Mouse (Mus musculus) stomach, postnatal 0 days (tissue): ENCODE results near the gene Prelid1. TPM values are rescaled to one million over a fixed set of nuclear protein-coding genes. Genes with fewer than 3 reads are reported as not detected.

Experiments used
- ATAC-seq: fragments of 200-750 bp; cut with Nextera tagmentation; 2 replicates; pipeline ENCODE4 v1.8.0; 2017; ENCODE audit not compliant: low FRiP score, low TSS enrichment
- DNase-seq: peaks from one replicate; pipeline ENCODE4 v3.0.0-alpha.2; 2016; ENCODE audit warnings: low spot score
- H3K27ac ChIP-seq: fragments of 300-500 bp; sonication (generic); replicated peaks from 2 replicates; pipeline ENCODE4 v1.5.1; 2014; ENCODE audit warnings: mild to moderate bottlenecking, control low read depth
- H3K27me3 ChIP-seq: fragments of 300-500 bp; sonication (generic); 2 replicates; pipeline ENCODE4 v1.6.1; 2014; ENCODE audit warnings: low read length; ENCODE audit not compliant: control insufficient read depth, insufficient read depth
- H3K36me3 ChIP-seq: fragments of 300-500 bp; sonication (generic); 2 replicates; pipeline ENCODE4 v1.6.1; 2014; ENCODE audit warnings: low read length, mixed read lengths; ENCODE audit not compliant: control insufficient read depth, insufficient read depth
- H3K4me1 ChIP-seq: fragments of 300-500 bp; sonication (generic); replicated peaks from 2 replicates; pipeline ENCODE4 v1.6.1; 2014; ENCODE audit warnings: antibody characterized with exemption; ENCODE audit not compliant: control insufficient read depth, insufficient read depth
- H3K4me2 ChIP-seq: fragments of 300-500 bp; sonication (generic); replicated peaks from 2 replicates; pipeline ENCODE4 v1.6.1; 2014; ENCODE audit warnings: low read depth, mild to moderate bottlenecking, control low read depth, moderate library complexity
- H3K4me3 ChIP-seq: fragments of 300-500 bp; sonication (generic); 2 replicates; pipeline ENCODE4 v1.5.1; 2014; ENCODE audit warnings: low read depth, low read length, control low read depth
- H3K9ac ChIP-seq: fragments of 300-500 bp; sonication (generic); 2 replicates; pipeline ENCODE4 v1.6.1; 2014; ENCODE audit warnings: mild to moderate bottlenecking, low read length, control low read depth, mixed read lengths
- H3K9me3 ChIP-seq: fragments of 300-500 bp; sonication (generic); 2 replicates; pipeline ENCODE4 v1.6.1; 2016; ENCODE audit warnings: low read length; ENCODE audit not compliant: control insufficient read depth
- CTCF ChIP-seq: IDR thresholded peaks from 2 replicates; pipeline ENCODE4 v1.5.1; 2016; ENCODE audit warnings: antibody characterized with exemption, low read depth, mild to moderate bottlenecking, moderate library complexity
- EP300 ChIP-seq: optimal IDR thresholded peaks from 2 replicates; pipeline ENCODE3; 2016; ENCODE audit warnings: antibody characterized with exemption
- WGBS: fragments of 180-500 bp; shearing (Covaris S2); extraction: QIAGEN DNeasy Blood & Tissue Kit; methylation state at CpG from one replicate; pipeline ENCODE4 v1.1.7; 2014; 5-methylcytosine and 5-hydroxymethylcytosine counted together
- polyA plus RNA-seq: library from polyadenylated mRNA; unstranded; fragments of >200 nt; fragmentation: Nextera tagmentation; extraction: Ambion mirVana; gene quantifications from 2 replicates; pipeline ENCODE4 v1.2.1, GENCODE M21; 2015

Gene Prelid1
- polyA plus RNA-seq, 1 experiment from 2014 or later = 354 TPM

- Histone ChIP-seq H3K36me3 (no peaks in the 10 kb centered on the region), H3K4me1 (no peaks in the 10 kb centered on the region), H3K27me3 (no peaks in the 10 kb centered on the region), H3K4me3 (no peak overlapping the region), H3K9ac (no peak overlapping the region), H3K27ac (no peak overlapping the region), H3K9me3 (no peaks in the 10 kb centered on the region), H3K4me2 (0 out of 2 replicates have a peak overlapping the region, but pooled peaks have one; percentile 5)
- DNase-seq = no peak
- TF ChIP-seq CTCF (no peak), EP300 (no peak)
- ATAC-seq = no peak
- WGBS = 56% methylated on average over 3 of the region's 3 CpGs
Observed at GRCm38 (mm10) chr13:55370234-55370633, 49.9 kb downstream of the Prelid1 start.

- no peak overlapping the region for H3K9ac ChIP-seq
- H3K9me3 ChIP-seq = no peaks in the 10 kb centered on the region
- no peaks in the 10 kb centered on the region for H3K27me3 ChIP-seq
- DNase-seq (no peak), ATAC-seq (no peak)
- 60% methylated on average over 8 of the region's 8 CpGs for WGBS
- H3K4me3 ChIP-seq = no peak overlapping the region
- H3K4me1 ChIP-seq = no peaks in the 10 kb centered on the region
- TF ChIP-seq EP300 (no peak), CTCF (no peak)
- H3K36me3 ChIP-seq = no peaks in the 10 kb centered on the region
- H3K4me2 ChIP-seq = no peak overlapping the region
- no peak overlapping the region for H3K27ac ChIP-seq
Observed at GRCm38 (mm10) chr13:55371007-55371681, 50.8 kb downstream of the Prelid1 start.

- Histone ChIP-seq H3K27me3 (no peaks in the 10 kb centered on the region), H3K27ac (no peak overlapping the region), H3K9ac (no peak overlapping the region), H3K4me3 (no peak overlapping the region), H3K4me1 (no peaks in the 10 kb centered on the region), H3K4me2 (no peak overlapping the region), H3K9me3 (no peaks in the 10 kb centered on the region), H3K36me3 (no peaks in the 10 kb centered on the region)
- ATAC-seq = no peak
- no peak for TF ChIP-seq CTCF
- no peak for TF ChIP-seq EP300
- WGBS = 60% methylated on average over 4 of the region's 5 CpGs
- DNase-seq = no peak
Observed at GRCm38 (mm10) chr13:55371740-55372139, 51.4 kb downstream of the Prelid1 start.

- no peaks in the 10 kb centered on the region; the same call in 1 of the 2 replicates for H3K4me1 ChIP-seq
- no peaks in the 10 kb centered on the region for H3K27me3 ChIP-seq
- TF ChIP-seq EP300 (no peak), CTCF (no peak)
- no peak overlapping the region for H3K27ac ChIP-seq
- DNase-seq (no peak), ATAC-seq (no peak)
- no peaks in the 10 kb centered on the region for H3K9me3 ChIP-seq
- 53% methylated on average over 6 of the region's 6 CpGs for WGBS
- no peak overlapping the region for H3K4me2 ChIP-seq
- H3K4me3 ChIP-seq = no peak overlapping the region
- no peak overlapping the region for H3K9ac ChIP-seq
- H3K36me3 ChIP-seq = no peaks in the 10 kb centered on the region
Observed at GRCm38 (mm10) chr13:55374206-55374924, 54.1 kb downstream of the Prelid1 start.

Other genes with a start within 250 kb of the Prelid1 start
- gene Uimc1, start 220.2 kb upstream of the Prelid1 start, polyA plus RNA-seq = 16.7 and 17.0 TPM in 2 replicates
- 5.0 and 6.4 TPM in 2 replicates for gene Zfp346, start 215.2 kb upstream of the Prelid1 start, polyA plus RNA-seq
- gene Gm17617, start 187.0 kb upstream of the Prelid1 start, polyA plus RNA-seq = not detected in 2 replicates
- 1.4 and 1.6 TPM in 2 replicates for gene Fgfr4, start 167.9 kb upstream of the Prelid1 start, polyA plus RNA-seq
- 33.7 and 35.0 TPM in 2 replicates for gene Nsd1, start 110.7 kb upstream of the Prelid1 start, polyA plus RNA-seq
- 79.7 and 85.3 TPM in 2 replicates for gene Rab24, start 1.4 kb downstream of the Prelid1 start, polyA plus RNA-seq
- 9.7 and 12.4 TPM in 2 replicates for gene Mxd3, start 9.3 kb downstream of the Prelid1 start, polyA plus RNA-seq
- gene Lman2, start 42.3 kb downstream of the Prelid1 start, polyA plus RNA-seq = 73.7 and 76.5 TPM in 2 replicates
- 0.51 and 0.73 TPM in 2 replicates for gene Rgs14, start 49.2 kb downstream of the Prelid1 start, polyA plus RNA-seq
- gene Slc34a1, start 77.7 kb downstream of the Prelid1 start, polyA plus RNA-seq = not detected in 2 replicates
- not detected in 2 replicates for gene Pfn3, start 94.7 kb downstream of the Prelid1 start, polyA plus RNA-seq
- gene F12, start 106.3 kb downstream of the Prelid1 start, polyA plus RNA-seq = 0.41 and 0.68 TPM in 2 replicates
- gene Grk6, start 124.6 kb downstream of the Prelid1 start, polyA plus RNA-seq = 17.7 and 19.0 TPM in 2 replicates
- 0.13 and 0.28 TPM in 2 replicates for gene Prr7, start 143.8 kb downstream of the Prelid1 start, polyA plus RNA-seq
- gene Dbn1, start 167.6 kb downstream of the Prelid1 start, polyA plus RNA-seq = 39.3 and 40.4 TPM in 2 replicates
- 174 and 193 TPM in 2 replicates for gene Pdlim7, start 193.2 kb downstream of the Prelid1 start, polyA plus RNA-seq
- 1.0 and 1.3 TPM in 2 replicates for gene Dok3, start 208.8 kb downstream of the Prelid1 start, polyA plus RNA-seq
- gene Ddx41, start 216.2 kb downstream of the Prelid1 start, polyA plus RNA-seq = 24.2 and 25.6 TPM in 2 replicates